Comparison of ENCODE assay signal across 26 mouse cellular contexts in the genomic region with DNA sequence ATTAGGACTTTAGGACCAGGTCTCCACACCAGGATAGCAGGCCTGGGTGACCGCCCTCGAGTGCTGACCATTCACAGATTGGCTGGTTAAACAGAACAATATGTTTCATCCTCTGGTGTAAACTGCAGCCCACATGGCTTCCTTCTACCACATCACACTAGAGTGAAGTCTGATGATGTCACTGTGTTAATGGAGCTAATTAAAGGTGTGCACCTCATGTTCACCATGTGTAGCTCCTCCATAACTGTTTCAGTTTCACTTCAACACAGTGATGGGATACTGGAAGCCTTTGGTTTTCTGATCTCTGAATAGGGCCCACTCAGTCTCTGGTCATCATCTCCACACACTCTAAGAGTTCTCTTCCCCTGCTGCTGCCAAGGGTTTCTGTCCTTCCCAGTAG.
"Had no signal": no experiment of that assay in that cellular context is flagged by ENCODE, and none has a peak within 500 bp of the region (broad histone marks: within the 10 kb centered on the region; RNA-seq: fewer than 3 reads in every experiment).

No protein-coding gene starts in this region.

- H3K4me2 ChIP-seq: heart, embryonic 12.5 days; hindbrain, embryonic 12.5 days; hindbrain, embryonic 15.5 days; kidney, embryonic 15.5 days; limb, embryonic 13.5 days; limb, embryonic 15.5 days; liver, embryonic 12.5 days had no signal

- H3K4me1 ChIP-seq: kidney, embryonic 15.5 days; liver, embryonic 12.5 days had no signal

- ATAC-seq: hindbrain, postnatal 0 days; intestine, embryonic 16.5 days; liver, embryonic 12.5 days had no signal

- H3K36me3 ChIP-seq: heart, embryonic 10.5 days; heart, embryonic 12.5 days; hindbrain, embryonic 10.5 days; hindbrain, embryonic 12.5 days; hindbrain, embryonic 15.5 days; kidney, embryonic 15.5 days; limb, embryonic 13.5 days; limb, embryonic 15.5 days; liver, embryonic 12.5 days had no signal

- H3K4me3 ChIP-seq: gastrocnemius, adult 2 months; heart, embryonic 10.5 days; heart, embryonic 12.5 days; hindbrain, embryonic 10.5 days; hindbrain, embryonic 12.5 days; hindbrain, embryonic 15.5 days; kidney, embryonic 15.5 days; limb, embryonic 13.5 days; limb, embryonic 15.5 days; liver, embryonic 12.5 days had no signal

- H3K27me3 ChIP-seq: heart, embryonic 12.5 days; hindbrain, embryonic 12.5 days; hindbrain, embryonic 15.5 days; kidney, embryonic 15.5 days; limb, embryonic 13.5 days; limb, embryonic 15.5 days; liver, embryonic 12.5 days had no signal

- H3K9ac ChIP-seq: heart, embryonic 12.5 days; hindbrain, embryonic 12.5 days; hindbrain, embryonic 15.5 days; kidney, embryonic 15.5 days; limb, embryonic 13.5 days; limb, embryonic 15.5 days; liver, embryonic 12.5 days had no signal

- DNase-seq: gastrocnemius, adult 2 months; gastrocnemius, postnatal 10 days; gastrocnemius, postnatal 25 days; heart, adult 18-20 months; heart, postnatal 10 days; heart, postnatal 4 days; kidney, adult 11 months; kidney, adult 2 months; kidney, adult 9 months; kidney, postnatal 14 days; kidney, postnatal 36 days; layer of hippocampus, adult 9-11 months; layer of hippocampus, postnatal 36 days; left cerebral cortex, postnatal 4 days had no signal

- H3K9me3 ChIP-seq: heart, embryonic 10.5 days; heart, embryonic 12.5 days; hindbrain, embryonic 10.5 days; hindbrain, embryonic 12.5 days; hindbrain, embryonic 15.5 days; kidney, embryonic 15.5 days; limb, embryonic 13.5 days; limb, embryonic 15.5 days; liver, embryonic 12.5 days had no signal

- H3K27ac ChIP-seq: gastrocnemius, adult 2 months; heart, embryonic 10.5 days; hindbrain, embryonic 10.5 days; hindbrain, embryonic 12.5 days; hindbrain, embryonic 15.5 days; hindbrain, postnatal 0 days; kidney, embryonic 15.5 days; kidney, postnatal 0 days; limb, embryonic 13.5 days; limb, embryonic 15.5 days; liver, embryonic 12.5 days had no signal
